Mouse (Mus musculus) myocyte (in vitro differentiated cells): Measurements from ENCODE around the gene Psmb11.

Experiments
- E2F4 ChIP-seq: IDR thresholded peaks from one replicate; pipeline ENCODE4 v1.6.1; 2011; ENCODE audit warnings: mild to moderate bottlenecking, control low read depth, moderate library complexity; ENCODE audit not compliant: insufficient read depth
- MAX ChIP-seq: IDR thresholded peaks from one replicate; pipeline ENCODE4 v1.6.1; 2011; ENCODE audit warnings: low read depth, mild to moderate bottlenecking, control low read depth
- MYOD1 ChIP-seq, 3 experiments: IDR thresholded peaks; one replicate each; pipeline ENCODE4 v1.6.1; 2011; ENCODE audit warnings: control low read depth in 2 of 3, low read depth in 2 of 3, mild to moderate bottlenecking in 2 of 3, moderate library complexity in 1 of 3; ENCODE audit not compliant: insufficient read length in 2 of 3, control insufficient read depth in 1 of 3
- MYOG ChIP-seq, 3 experiments: IDR thresholded peaks; one replicate each; pipeline ENCODE4 v1.6.1; 2011; ENCODE audit warnings: control low read depth in 2 of 3, low read depth in 2 of 3, mild to moderate bottlenecking in 2 of 3; ENCODE audit not compliant: insufficient read length in 2 of 3, control insufficient read depth in 1 of 3, insufficient read depth in 1 of 3
- POLR2A ChIP-seq: IDR thresholded peaks from one replicate; pipeline ENCODE4 v1.6.1; 2011; ENCODE audit warnings: low read depth, mild to moderate bottlenecking, control low read depth, moderate library complexity; ENCODE audit not compliant: insufficient read length
- POLR2AphosphoS2 ChIP-seq: IDR thresholded peaks from one replicate; pipeline ENCODE4 v1.6.1; 2011; ENCODE audit warnings: low read depth, control low read depth; ENCODE audit not compliant: insufficient read length
- SRF ChIP-seq: IDR thresholded peaks from one replicate; pipeline ENCODE4 v1.6.1; 2011; ENCODE audit warnings: low read depth; ENCODE audit not compliant: control insufficient read depth, insufficient read length
- TCF12 ChIP-seq: IDR thresholded peaks from one replicate; pipeline ENCODE4 v1.6.1; 2011; ENCODE audit warnings: mild to moderate bottlenecking, control low read depth; ENCODE audit not compliant: poor library complexity, insufficient read depth, severe bottlenecking
- USF1 ChIP-seq: IDR thresholded peaks from one replicate; pipeline ENCODE4 v1.6.1; 2011; ENCODE audit warnings: low read depth, mild to moderate bottlenecking, control low read depth, moderate library complexity

DNA sequence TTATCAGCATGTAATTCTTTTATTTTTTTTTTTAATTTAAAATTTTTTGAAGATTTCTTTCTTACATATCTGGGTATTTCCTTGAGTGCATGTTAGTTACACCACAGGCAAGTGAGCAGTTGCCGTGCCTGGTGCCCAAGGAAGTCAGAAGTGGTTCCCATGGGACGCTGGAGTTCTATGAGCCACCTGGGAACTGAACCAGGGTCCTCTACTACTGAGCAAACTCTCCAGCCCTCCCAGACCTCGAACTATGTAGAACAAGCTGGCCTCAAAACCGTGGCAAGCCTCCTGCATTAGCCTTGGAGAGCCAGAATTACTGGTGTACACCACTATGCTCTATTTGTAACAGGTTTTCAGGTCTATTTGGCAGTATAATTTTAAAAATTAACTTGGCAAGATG lies 18.6 kb upstream of the Psmb11 start:
- TF ChIP-seq TCF12 (no peak), POLR2A (no peak), MAX (no peak), SRF (no peak), POLR2AphosphoS2 (no peak), MYOG (IDR thresholded peaks at IDR 0.05; ENCODE audit: control insufficient read depth in 1 of 3, insufficient read depth in 1 of 3, insufficient read length in 2 of 3, low read depth in 2 of 3) (no peak), USF1 (no peak), E2F4 (no peak), MYOD1 (IDR thresholded peaks at IDR 0.05; ENCODE audit: control insufficient read depth in 1 of 3, insufficient read length in 2 of 3, low read depth in 2 of 3) (no peak)
